ENCODE assay signal across 9 mouse cellular contexts in the genomic region with DNA sequence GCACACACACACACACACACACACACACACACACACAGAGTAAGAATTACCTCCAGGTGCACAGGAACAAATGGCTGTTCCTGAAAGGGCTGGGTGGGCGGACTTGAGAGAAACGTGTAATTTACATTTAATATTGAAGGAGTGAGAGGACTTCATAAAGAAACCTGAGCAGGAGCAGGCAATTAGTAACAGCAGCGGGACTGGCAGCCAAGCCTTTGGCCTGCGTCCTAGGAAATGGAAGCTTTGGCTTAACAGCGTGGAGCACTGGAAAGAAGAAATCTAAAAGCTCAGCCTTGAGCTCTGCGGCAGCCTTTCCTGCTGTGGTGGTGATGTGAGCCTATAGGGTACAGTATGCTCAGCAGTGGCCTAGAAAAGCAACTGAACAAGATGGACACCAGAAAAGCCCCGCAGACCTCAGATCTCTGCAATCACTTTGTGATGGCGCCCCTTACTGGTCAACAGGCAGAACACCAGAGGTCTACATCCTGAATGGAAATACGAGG.
DNase-seq lines count a peak whose midpoint lies in the region; ATAC-seq and TF ChIP-seq lines count a peak whose summit lies in the region.
"Had no signal": no experiment of that assay in that cellular context is flagged by ENCODE, and none has a peak within 500 bp of the region (broad histone marks: within the 10 kb centered on the region; RNA-seq: fewer than 3 reads in every experiment).

No protein-coding gene starts in this region.

- 0 out of 2 replicates have a peak, but pooled peaks cover 2% of the 10 kb centered on the region for H3K9me3 ChIP-seq in liver, postnatal 0 days (ENCODE audit: low read length)
- no peaks in the 10 kb centered on the region for H3K9me3 ChIP-seq in hindbrain, embryonic 12.5 days (replicated peaks)
- no peaks in the 10 kb centered on the region for H3K9me3 ChIP-seq in midbrain, embryonic 14.5 days (ENCODE audit: control insufficient read depth, low read length)

- DNase-seq in liver, postnatal 0 days, result no peak
- DNase-seq in liver, result no peak
- peak; percentile 75 for DNase-seq in embryo, embryonic 10 days (ENCODE audit: low spot score)
- peak; percentile 56 to 58 for DNase-seq in layer of hippocampus, postnatal 36 days
- peak; percentile 86 for DNase-seq in midbrain, embryonic 14.5 days
- no peak for DNase-seq in yolk sac, embryonic 10.5 days (ENCODE audit: low spot score)
- no peak for DNase-seq in B cell, adult 2 months
- DNase-seq: liver, embryonic 13.5 days had no signal

- no peak for ATAC-seq in liver, postnatal 0 days
- ATAC-seq in hindbrain, embryonic 12.5 days (ENCODE audit: low FRiP score), result peak; percentile 55
- peak; percentile 62; the same call in 1 of the 2 replicates for ATAC-seq in midbrain, embryonic 14.5 days (ENCODE audit: low FRiP score, low TSS enrichment)

- H3K9ac ChIP-seq in liver, postnatal 0 days (replicated peaks), result no peak overlapping the region
- H3K9ac ChIP-seq in hindbrain, embryonic 12.5 days, result no peak overlapping the region
- H3K9ac ChIP-seq in midbrain, embryonic 14.5 days (replicated peaks; ENCODE audit: low read length), result no peak overlapping the region
- H3K9ac ChIP-seq: liver, embryonic 13.5 days had no signal

- H3K36me3 ChIP-seq in liver, postnatal 0 days (replicated peaks; ENCODE audit: insufficient read depth, low read length), result no peaks in the 10 kb centered on the region
- no peaks in the 10 kb centered on the region for H3K36me3 ChIP-seq in hindbrain, embryonic 12.5 days
- no peaks in the 10 kb centered on the region for H3K36me3 ChIP-seq in midbrain, embryonic 14.5 days (ENCODE audit: control insufficient read depth, insufficient read depth, low read length)
- H3K36me3 ChIP-seq: liver, embryonic 13.5 days had no signal

- H3K4me2 ChIP-seq in liver, postnatal 0 days (ENCODE audit: low read depth, low read length), result no peak overlapping the region
- H3K4me2 ChIP-seq in hindbrain, embryonic 12.5 days (replicated peaks), result no peak overlapping the region
- H3K4me2 ChIP-seq in midbrain, embryonic 14.5 days (ENCODE audit: low read length), result peak overlapping the region; percentile 17; the same call in 1 of the 2 replicates
- H3K4me2 ChIP-seq: liver, embryonic 13.5 days had no signal

- TF ChIP-seq EP300 in liver, postnatal 0 days (IDR thresholded peaks at IDR 0.05; ENCODE audit: low read depth), result no peak

- no peaks in the 10 kb centered on the region for H3K27me3 ChIP-seq in liver, postnatal 0 days (ENCODE audit: insufficient read depth, low read length)
- H3K27me3 ChIP-seq in hindbrain, embryonic 12.5 days, result no peaks in the 10 kb centered on the region
- no peaks in the 10 kb centered on the region for H3K27me3 ChIP-seq in midbrain, embryonic 14.5 days (ENCODE audit: control insufficient read depth, insufficient read depth, low read length)
- H3K27me3 ChIP-seq: liver, embryonic 13.5 days had no signal

- peak; percentile 21; the same call in 1 of the 2 replicates for TF ChIP-seq CTCF in liver, postnatal 0 days (IDR thresholded peaks at IDR 0.05; ENCODE audit: low read depth)

- no peak overlapping the region for H3K27ac ChIP-seq in liver, postnatal 0 days (ENCODE audit: low read depth)
- peak overlapping the region; percentile 76 for H3K27ac ChIP-seq in hindbrain, embryonic 12.5 days
- H3K27ac ChIP-seq in midbrain, embryonic 14.5 days (replicated peaks; ENCODE audit: low read depth, low read length), result peak overlapping the region; percentile 66; the same call in 1 of the 2 replicates
- H3K27ac ChIP-seq: liver, embryonic 13.5 days had no signal

- H3K4me1 ChIP-seq in liver, postnatal 0 days (ENCODE audit: insufficient read depth), result no peaks in the 10 kb centered on the region
- H3K4me1 ChIP-seq in hindbrain, embryonic 12.5 days, result peaks cover 22% of the 10 kb centered on the region
- peaks cover 15% of the 10 kb centered on the region; the same call in 1 of the 2 replicates for H3K4me1 ChIP-seq in midbrain, embryonic 14.5 days (ENCODE audit: control insufficient read depth, insufficient read depth, low read length)
- H3K4me1 ChIP-seq: liver, embryonic 13.5 days had no signal

- WGBS in liver, postnatal 0 days (ENCODE audit: insufficient replicate concordance), result 73% methylated on average over 9 of the region's 9 CpGs
- 65% methylated on average over 9 of the region's 9 CpGs for WGBS in hindbrain, embryonic 12.5 days
- 63% methylated on average over 9 of the region's 9 CpGs for WGBS in midbrain, embryonic 14.5 days

- no peak overlapping the region for H3K4me3 ChIP-seq in liver, postnatal 0 days (ENCODE audit: low read depth, low read length)
- H3K4me3 ChIP-seq in hindbrain, embryonic 12.5 days, result no peak overlapping the region
- no peak overlapping the region for H3K4me3 ChIP-seq in midbrain, embryonic 14.5 days (replicated peaks; ENCODE audit: low read depth, low read length)
- H3K4me3 ChIP-seq: liver, embryonic 13.5 days had no signal

Comparison
In these comparisons a context has a peak if more than half of its experiments do, and no peak if none do; other contexts are left out.
1. DNase-seq: peak in embryo, embryonic 10 days (single experiment), layer of hippocampus, postnatal 36 days (2 of 2) and midbrain, embryonic 14.5 days (single experiment); none in liver, postnatal 0 days (single experiment), liver (single experiment), yolk sac, embryonic 10.5 days (single experiment) and B cell, adult 2 months (0 of 2).